Mouse (Mus musculus): ENCODE data around the gene Garnl3. TPM values are rescaled to one million over a fixed set of nuclear protein-coding genes. Genes with fewer than 3 reads are reported as not detected.

Garnl3 gene
- total and polyA plus RNA-seq, 2 experiments from 2014 or later: 4.0 to 6.1 TPM

GRCm38 (mm10) chr2:33137244-33137643 is 5.8 kb upstream of the Garnl3 start:
- DNase-seq (ENCODE audit: low spot score) (no peak), ATAC-seq (ENCODE audit: insufficient read depth, low read depth) (no peak)
- H3K4me1 ChIP-seq (ENCODE audit: control insufficient read depth, insufficient read depth): no peaks in the 10 kb centered on the region
- H3K27me3 ChIP-seq (ENCODE audit: control insufficient read depth, insufficient read depth, low read length): 0 out of 2 replicates have a peak, but pooled peaks cover 6% of the 10 kb centered on the region
- WGBS: 81% methylated on average over 9 of the region's 9 CpGs
- no peak overlapping the region for H3K4me2 ChIP-seq (ENCODE audit: low read depth, low read length)
- TF ChIP-seq CTCF (IDR thresholded peaks at IDR 0.05; ENCODE audit: low read depth): no peak
- no peak for TF ChIP-seq EP300 (IDR thresholded peaks at IDR 0.05; ENCODE audit: low read depth)
- H3K9me3 ChIP-seq (replicated peaks; ENCODE audit: control insufficient read depth, low read length): no peaks in the 10 kb centered on the region
- H3K9ac ChIP-seq (replicated peaks; ENCODE audit: low read depth, low read length): no peak overlapping the region
- H3K4me3 ChIP-seq (ENCODE audit: low read depth, low read length): no peak overlapping the region
- no peaks in the 10 kb centered on the region for H3K36me3 ChIP-seq (replicated peaks; ENCODE audit: control insufficient read depth, insufficient read depth, low read length)
- no peak overlapping the region for H3K27ac ChIP-seq (ENCODE audit: low read depth)

DNA sequence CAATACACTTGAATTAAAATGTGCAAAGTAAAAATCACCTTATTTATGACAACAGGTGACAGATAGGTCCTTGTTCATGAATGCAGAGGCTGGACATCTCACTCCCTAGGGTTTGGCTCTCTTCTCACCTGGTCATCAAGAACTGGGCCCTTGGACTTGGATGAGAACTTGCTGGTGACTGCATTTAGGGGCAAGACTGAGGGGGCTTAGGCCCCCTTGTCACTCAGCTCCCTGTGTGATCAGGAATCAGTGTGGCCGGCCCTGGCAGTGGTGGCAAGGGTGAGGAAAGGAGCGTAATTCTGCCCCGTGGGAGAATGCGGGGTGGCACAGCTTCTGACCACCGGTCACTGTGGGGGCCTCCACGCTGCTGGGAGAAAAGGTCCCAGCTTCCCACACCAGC is 4.9 kb upstream of the Garnl3 start:
- Histone ChIP-seq H3K9ac (replicated peaks; ENCODE audit: low read depth, low read length) (no peak overlapping the region), H3K27ac (ENCODE audit: low read depth) (no peak overlapping the region), H3K36me3 (replicated peaks; ENCODE audit: control insufficient read depth, insufficient read depth, low read length) (no peaks in the 10 kb centered on the region), H3K4me1 (ENCODE audit: control insufficient read depth, insufficient read depth) (peaks cover 5% of the 10 kb centered on the region; the same call in 1 of the 2 replicates), H3K27me3 (ENCODE audit: control insufficient read depth, insufficient read depth, low read length) (0 out of 2 replicates have a peak, but pooled peaks cover 6% of the 10 kb centered on the region), H3K9me3 (replicated peaks; ENCODE audit: control insufficient read depth, low read length) (no peaks in the 10 kb centered on the region), H3K4me2 (ENCODE audit: low read depth, low read length) (no peak overlapping the region), H3K4me3 (ENCODE audit: low read depth, low read length) (no peak overlapping the region)
- WGBS: 84% methylated on average over 6 of the region's 6 CpGs
- TF ChIP-seq CTCF (IDR thresholded peaks at IDR 0.05; ENCODE audit: low read depth) (no peak), EP300 (IDR thresholded peaks at IDR 0.05; ENCODE audit: low read depth) (no peak)
- ATAC-seq (ENCODE audit: insufficient read depth, low read depth): no peak
- DNase-seq (ENCODE audit: low spot score): no peak

DNA sequence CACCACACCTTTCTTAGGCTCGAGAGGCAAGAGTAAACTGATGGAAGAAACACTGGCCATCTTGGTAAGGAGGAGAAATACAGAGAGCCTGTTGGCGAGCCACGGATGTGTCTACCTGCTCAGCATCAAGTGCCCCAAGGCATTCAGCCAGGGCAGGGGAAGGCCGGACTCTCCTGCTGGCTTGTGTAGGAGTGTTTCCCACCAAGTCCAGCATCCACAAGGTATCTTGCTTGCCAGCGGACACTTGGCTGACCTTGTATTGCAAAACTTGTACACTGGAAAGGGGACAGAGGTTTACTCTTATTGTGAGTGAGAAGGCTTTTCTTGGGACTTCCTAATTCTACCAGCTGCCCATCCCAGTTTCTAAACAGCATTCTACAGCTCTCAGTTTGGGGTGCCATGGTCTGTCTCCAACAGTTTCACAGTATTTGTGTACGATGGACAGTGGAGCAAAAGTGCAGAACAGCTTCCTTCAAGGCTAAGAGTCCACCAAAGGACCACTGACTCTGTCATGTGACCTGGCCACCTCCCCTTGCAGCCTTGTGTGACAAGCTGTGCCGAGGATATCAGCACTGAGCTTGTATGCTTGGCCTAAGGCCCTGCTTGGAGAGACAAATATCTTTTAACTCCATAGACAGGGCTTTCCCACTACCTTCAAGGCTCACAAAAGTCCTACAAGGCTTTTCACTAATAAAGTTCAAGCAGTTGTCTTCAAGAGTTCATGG is 3.5 kb upstream of the Garnl3 start:
- H3K27ac ChIP-seq (ENCODE audit: low read depth): no peak overlapping the region
- no peak overlapping the region for H3K4me3 ChIP-seq (ENCODE audit: low read depth, low read length)
- H3K27me3 ChIP-seq (ENCODE audit: control insufficient read depth, insufficient read depth, low read length): 0 out of 2 replicates have a peak, but pooled peaks cover 6% of the 10 kb centered on the region
- TF ChIP-seq EP300 (IDR thresholded peaks at IDR 0.05; ENCODE audit: low read depth) (no peak), CTCF (IDR thresholded peaks at IDR 0.05; ENCODE audit: low read depth) (no peak)
- ATAC-seq (ENCODE audit: insufficient read depth, low read depth): no peak
- WGBS: 59% methylated on average over 7 of the region's 7 CpGs
- no peaks in the 10 kb centered on the region for H3K9me3 ChIP-seq (replicated peaks; ENCODE audit: control insufficient read depth, low read length)
- no peak for DNase-seq (ENCODE audit: low spot score)
- H3K4me1 ChIP-seq (ENCODE audit: control insufficient read depth, insufficient read depth): peaks cover 7% of the 10 kb centered on the region
- no peak overlapping the region for H3K4me2 ChIP-seq (ENCODE audit: low read depth, low read length)
- no peaks in the 10 kb centered on the region for H3K36me3 ChIP-seq (replicated peaks; ENCODE audit: control insufficient read depth, insufficient read depth, low read length)
- H3K9ac ChIP-seq (replicated peaks; ENCODE audit: low read depth, low read length): no peak overlapping the region

DNA sequence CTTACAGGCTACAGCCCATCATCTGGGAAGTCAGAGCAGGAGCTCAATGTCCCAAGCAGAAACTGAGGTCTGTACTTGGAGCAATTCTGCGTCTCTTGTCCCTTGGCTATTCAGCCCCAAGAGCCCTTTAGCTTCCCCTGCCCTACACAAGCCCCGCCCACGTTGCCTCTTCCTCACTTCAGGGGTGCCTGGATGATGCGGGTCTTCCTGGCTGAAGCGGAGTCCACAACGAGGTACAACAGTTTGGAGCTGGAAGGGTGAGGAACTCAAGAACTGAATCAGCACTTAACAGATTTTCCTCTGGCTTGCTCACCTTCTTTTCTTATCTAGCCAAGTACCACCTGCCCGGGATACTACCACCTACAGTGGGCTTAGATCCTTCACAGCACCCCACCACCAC is 852 bp upstream of the Garnl3 start:
- 0 out of 2 replicates have a peak, but pooled peaks cover 6% of the 10 kb centered on the region for H3K27me3 ChIP-seq (ENCODE audit: control insufficient read depth, insufficient read depth, low read length)
- H3K27ac ChIP-seq (ENCODE audit: low read depth): no peak overlapping the region
- no peaks in the 10 kb centered on the region for H3K36me3 ChIP-seq (replicated peaks; ENCODE audit: control insufficient read depth, insufficient read depth, low read length)
- no peak overlapping the region for H3K4me3 ChIP-seq (ENCODE audit: low read depth, low read length)
- no peak overlapping the region for H3K9ac ChIP-seq (replicated peaks; ENCODE audit: low read depth, low read length)
- H3K9me3 ChIP-seq (replicated peaks; ENCODE audit: control insufficient read depth, low read length): no peaks in the 10 kb centered on the region
- H3K4me2 ChIP-seq (ENCODE audit: low read depth, low read length): no peak overlapping the region
- peaks cover 14% of the 10 kb centered on the region for H3K4me1 ChIP-seq (ENCODE audit: control insufficient read depth, insufficient read depth)
- TF ChIP-seq EP300 (IDR thresholded peaks at IDR 0.05; ENCODE audit: low read depth): no peak
- TF ChIP-seq CTCF (IDR thresholded peaks at IDR 0.05; ENCODE audit: low read depth): no peak
- ATAC-seq (ENCODE audit: insufficient read depth, low read depth): no peak
- no peak for DNase-seq (ENCODE audit: low spot score)
- WGBS: 11% methylated on average over 7 of the region's 7 CpGs

DNA sequence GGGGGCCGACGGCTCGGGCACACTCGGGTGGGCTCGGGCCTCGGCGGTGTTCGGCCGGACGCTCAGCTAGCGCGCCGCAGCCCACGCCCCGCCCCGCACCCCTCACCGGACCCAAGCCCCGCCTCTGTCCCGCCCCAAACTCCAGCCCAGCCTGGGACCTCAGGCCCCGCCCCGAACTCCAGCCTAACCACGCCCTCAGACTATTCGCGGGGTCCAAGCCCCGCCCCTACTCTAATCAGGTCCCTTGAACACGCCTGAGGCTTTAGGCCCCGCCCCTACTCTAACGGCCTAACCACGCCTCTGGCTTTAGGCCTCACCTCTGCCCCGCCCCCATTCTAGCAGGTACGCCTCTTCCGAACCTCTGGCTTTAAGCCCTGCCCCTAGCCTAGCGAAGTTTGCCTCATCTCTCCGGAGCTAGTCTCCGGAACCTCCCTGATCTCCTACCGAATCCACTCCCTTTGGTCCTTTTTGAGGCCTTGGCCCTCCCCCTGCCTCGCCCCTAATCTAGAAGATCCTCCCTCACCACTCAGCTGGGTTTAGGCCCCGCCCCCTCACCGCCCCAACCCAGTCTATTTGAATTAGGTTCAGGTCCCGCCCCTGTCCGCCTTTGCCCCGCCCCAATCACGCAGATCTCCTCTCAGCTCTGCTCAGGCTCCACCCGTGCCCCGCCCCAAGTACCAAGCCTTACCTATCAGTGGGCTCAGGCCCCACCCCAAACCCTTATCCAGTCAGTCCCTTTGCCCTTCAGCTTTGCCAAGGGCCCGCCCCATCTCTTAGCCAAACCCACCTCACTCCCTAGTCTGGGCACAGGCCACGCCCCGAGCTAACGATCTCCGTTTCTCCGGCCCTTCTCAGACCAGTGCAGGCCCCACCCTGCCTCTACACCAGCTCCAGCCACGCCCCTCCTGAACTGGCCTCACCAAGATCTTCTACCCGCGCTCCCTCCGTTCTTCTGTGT is 649 bp downstream of the Garnl3 start:
- Histone ChIP-seq H3K27ac (ENCODE audit: low read depth) (peak overlapping the region; percentile 63), H3K9me3 (replicated peaks; ENCODE audit: control insufficient read depth, low read length) (no peaks in the 10 kb centered on the region), H3K27me3 (ENCODE audit: control insufficient read depth, insufficient read depth, low read length) (0 out of 2 replicates have a peak, but pooled peaks cover 6% of the 10 kb centered on the region), H3K4me1 (ENCODE audit: control insufficient read depth, insufficient read depth) (peaks cover 14% of the 10 kb centered on the region), H3K4me3 (ENCODE audit: low read depth, low read length) (peak overlapping the region; percentile 58), H3K9ac (replicated peaks; ENCODE audit: low read depth, low read length) (peak overlapping the region; percentile 49), H3K4me2 (ENCODE audit: low read depth, low read length) (peak overlapping the region; percentile 84), H3K36me3 (replicated peaks; ENCODE audit: control insufficient read depth, insufficient read depth, low read length) (no peaks in the 10 kb centered on the region)
- DNase-seq (ENCODE audit: low spot score) (peak; percentile 98), ATAC-seq (ENCODE audit: insufficient read depth, low read depth) (peak; percentile 88)
- no peak for TF ChIP-seq EP300 (IDR thresholded peaks at IDR 0.05; ENCODE audit: low read depth)
- TF ChIP-seq CTCF (IDR thresholded peaks at IDR 0.05; ENCODE audit: low read depth): no peak
- WGBS: 1% methylated on average over 52 of the region's 55 CpGs
